In the genomic region with DNA sequence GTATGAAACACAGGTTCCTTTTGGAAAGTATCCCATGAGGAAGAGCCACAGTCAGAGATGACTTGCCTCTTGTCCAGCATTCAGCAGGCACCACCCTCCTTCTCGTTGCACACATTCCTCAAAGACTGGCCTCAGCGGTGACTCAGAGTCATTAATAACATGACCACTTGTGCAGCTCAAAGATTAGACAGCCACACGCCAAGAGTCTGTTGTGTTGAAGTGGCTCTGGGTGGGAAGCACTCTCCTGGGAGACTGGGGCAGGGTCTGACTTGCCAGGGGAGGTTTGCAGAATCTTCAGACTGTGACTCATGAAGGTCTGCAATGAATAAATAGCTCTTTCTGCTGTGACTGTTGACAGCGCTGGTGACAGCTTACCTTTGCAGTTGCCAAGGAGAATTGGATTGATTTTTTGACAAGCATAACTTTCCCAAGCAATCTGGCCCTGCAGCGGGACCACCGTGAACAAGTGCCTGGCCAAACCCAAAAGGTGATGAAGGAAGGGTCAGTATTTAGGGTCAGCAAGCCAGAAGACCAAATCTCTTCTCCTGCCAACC, we compare ENCODE assay signal across 12 mouse cellular contexts.
DNase-seq lines count a peak whose midpoint lies in the region; ATAC-seq and TF ChIP-seq lines count a peak whose summit lies in the region.
"Had no signal": no experiment of that assay in that cellular context is flagged by ENCODE, and none has a peak within 500 bp of the region (broad histone marks: within the 10 kb centered on the region; RNA-seq: fewer than 3 reads in every experiment).

No protein-coding gene starts in this region.

- no peaks in the 10 kb centered on the region for H3K36me3 ChIP-seq in hindbrain, embryonic 15.5 days
- no peaks in the 10 kb centered on the region for H3K36me3 ChIP-seq in hindbrain, embryonic 10.5 days
- no peaks in the 10 kb centered on the region for H3K36me3 ChIP-seq in heart, embryonic 13.5 days
- no peaks in the 10 kb centered on the region for H3K36me3 ChIP-seq in limb, embryonic 14.5 days (ENCODE audit: control insufficient read depth, insufficient read depth, low read length)
- H3K36me3 ChIP-seq: midbrain, embryonic 12.5 days had no signal

- H3K9me3 ChIP-seq in hindbrain, embryonic 15.5 days, result no peaks in the 10 kb centered on the region
- no peaks in the 10 kb centered on the region for H3K9me3 ChIP-seq in hindbrain, embryonic 10.5 days
- no peaks in the 10 kb centered on the region for H3K9me3 ChIP-seq in heart, embryonic 13.5 days
- no peaks in the 10 kb centered on the region for H3K9me3 ChIP-seq in limb, embryonic 14.5 days (ENCODE audit: control insufficient read depth, low read length)
- H3K9me3 ChIP-seq: midbrain, embryonic 12.5 days had no signal

- no peaks in the 10 kb centered on the region for H3K4me1 ChIP-seq in hindbrain, embryonic 15.5 days (replicated peaks)
- H3K4me1 ChIP-seq in hindbrain, embryonic 10.5 days (replicated peaks), result peaks cover 28% of the 10 kb centered on the region
- H3K4me1 ChIP-seq in heart, embryonic 13.5 days, result peaks cover 61% of the 10 kb centered on the region
- peaks cover 32% of the 10 kb centered on the region for H3K4me1 ChIP-seq in limb, embryonic 14.5 days (ENCODE audit: control insufficient read depth, insufficient read depth, low read length)

- no peak overlapping the region for H3K27ac ChIP-seq in hindbrain, embryonic 15.5 days (replicated peaks)
- no peak overlapping the region for H3K27ac ChIP-seq in hindbrain, embryonic 10.5 days
- peak overlapping the region; percentile 81 for H3K27ac ChIP-seq in heart, embryonic 13.5 days (replicated peaks)
- H3K27ac ChIP-seq in limb, embryonic 14.5 days (replicated peaks; ENCODE audit: low read depth, low read length), result no peak overlapping the region
- H3K27ac ChIP-seq: midbrain, embryonic 12.5 days had no signal

- no peak for TF ChIP-seq POLR2A in limb, embryonic 14.5 days (IDR thresholded peaks at IDR 0.05; ENCODE audit: borderline replicate concordance, extremely low read depth, insufficient read depth, insufficient read length)

- H3K4me3 ChIP-seq in hindbrain, embryonic 15.5 days, result no peak overlapping the region
- H3K4me3 ChIP-seq in hindbrain, embryonic 10.5 days, result no peak overlapping the region
- H3K4me3 ChIP-seq in heart, embryonic 13.5 days, result no peak overlapping the region
- H3K4me3 ChIP-seq in limb, embryonic 14.5 days (replicated peaks; ENCODE audit: low read length), result no peak overlapping the region
- H3K4me3 ChIP-seq: midbrain, embryonic 12.5 days had no signal

- H3K27me3 ChIP-seq in hindbrain, embryonic 15.5 days, result no peaks in the 10 kb centered on the region
- peaks cover 10% of the 10 kb centered on the region; the same call in 1 of the 2 replicates for H3K27me3 ChIP-seq in hindbrain, embryonic 10.5 days (ENCODE audit: insufficient read depth, poor library complexity, severe bottlenecking)
- H3K27me3 ChIP-seq in heart, embryonic 13.5 days (replicated peaks), result 0 out of 2 replicates have a peak, but pooled peaks cover 3% of the 10 kb centered on the region
- H3K27me3 ChIP-seq in limb, embryonic 14.5 days (ENCODE audit: control insufficient read depth, insufficient read depth, low read length), result no peaks in the 10 kb centered on the region

- no peak overlapping the region for H3K9ac ChIP-seq in hindbrain, embryonic 15.5 days
- H3K9ac ChIP-seq in heart, embryonic 13.5 days, result no peak overlapping the region
- H3K9ac ChIP-seq in limb, embryonic 14.5 days (ENCODE audit: low read depth, low read length, severe bottlenecking), result no peak overlapping the region
- H3K9ac ChIP-seq: midbrain, embryonic 12.5 days had no signal

- 52% methylated on average over 6 of the region's 6 CpGs for WGBS in hindbrain, embryonic 15.5 days
- WGBS in hindbrain, embryonic 10.5 days, result 62% methylated on average over 6 of the region's 6 CpGs
- WGBS in heart, embryonic 13.5 days, result 13% methylated on average over 6 of the region's 6 CpGs
- WGBS in limb, embryonic 14.5 days, result 52% methylated on average over 6 of the region's 6 CpGs

- no peak for DNase-seq in hindbrain, embryonic 10.5 days (ENCODE audit: low spot score)
- DNase-seq in adrenal gland, adult 8-10 months, result peak; percentile 54
- DNase-seq in limb, embryonic 14.5 days (ENCODE audit: low spot score), result peak; percentile 33
- no peak for DNase-seq in thymus, postnatal 0 days (ENCODE audit: low spot score)
- no peak for DNase-seq in right cerebral cortex, postnatal 14 days
- DNase-seq: liver; thymus, adult 18-20 months had no signal

- ATAC-seq in hindbrain, embryonic 15.5 days (ENCODE audit: low FRiP score, low read depth), result peak; percentile 38; the same call in 1 of the 2 replicates
- peak; percentile 63; the same call in 1 of the 2 replicates for ATAC-seq in heart, embryonic 13.5 days (ENCODE audit: extremely low read depth, insufficient number of reproducible peaks, low FRiP score, low TSS enrichment)
- peak; percentile 19; the same call in 1 of the 2 replicates for ATAC-seq in limb, embryonic 14.5 days (ENCODE audit: low FRiP score, low read depth)
- no peak for ATAC-seq in inflammation-experienced regulatory T-cells, adult 6 months
- ATAC-seq: hindbrain, embryonic 16.5 days had no signal

- H3K4me2 ChIP-seq in hindbrain, embryonic 15.5 days, result no peak overlapping the region
- H3K4me2 ChIP-seq in heart, embryonic 13.5 days, result peak overlapping the region; percentile 34
- H3K4me2 ChIP-seq in limb, embryonic 14.5 days (replicated peaks; ENCODE audit: low read depth, low read length, severe bottlenecking), result no peak overlapping the region
- H3K4me2 ChIP-seq: midbrain, embryonic 12.5 days had no signal

Comparison
In these comparisons a context has a peak if more than half of its experiments do, and no peak if none do; other contexts are left out.
1. DNase-seq: peak in adrenal gland, adult 8-10 months (single experiment) and limb, embryonic 14.5 days (single experiment); none in hindbrain, embryonic 10.5 days (single experiment), thymus, postnatal 0 days (single experiment) and right cerebral cortex, postnatal 14 days (single experiment).